Mouse (Mus musculus): ENCODE data around the gene Ubr3.

Ubr3 gene

DNA sequence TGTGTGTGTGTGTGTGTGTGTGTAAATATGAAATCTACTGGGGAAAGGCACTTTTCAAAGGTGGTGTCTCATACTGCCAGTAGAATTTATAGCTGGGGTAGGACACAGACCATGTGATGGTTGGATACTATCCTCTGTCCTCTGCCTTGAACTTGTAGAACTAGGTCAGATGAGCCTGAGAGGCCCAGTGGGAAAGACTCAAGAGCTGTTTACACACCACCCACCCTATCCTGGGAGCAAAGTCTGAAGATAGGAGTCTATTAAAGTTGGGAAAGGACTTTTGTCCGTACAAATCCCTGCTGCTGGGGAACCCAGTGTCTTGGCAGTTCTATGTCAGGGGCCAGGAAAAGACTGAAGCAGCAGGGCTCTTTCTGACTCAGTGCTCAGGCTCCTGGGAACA is 138.3 kb downstream of the Ubr3 start:
- no peak for DNase-seq

DNA sequence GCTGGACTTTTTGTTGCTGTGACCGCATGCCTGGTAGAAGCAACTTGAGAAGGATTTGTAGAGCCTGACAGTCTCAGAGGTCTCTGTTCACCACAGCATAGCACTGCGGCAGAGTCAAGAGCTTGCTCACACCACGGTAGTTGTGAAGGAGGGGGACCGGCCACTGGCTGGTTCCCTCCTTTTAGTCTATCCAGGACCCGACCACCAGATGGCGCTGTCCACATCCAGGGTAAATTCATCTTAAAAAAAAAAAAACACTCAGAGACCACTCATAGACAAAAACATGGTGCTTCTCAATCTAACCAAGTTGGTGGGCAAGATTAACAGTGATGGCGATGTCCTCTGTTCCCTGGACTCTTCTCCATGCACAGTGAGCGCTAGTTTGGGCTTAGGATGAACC is 140.2 kb downstream of the Ubr3 start:
- DNase-seq = peak; percentile 48 to 54

DNA sequence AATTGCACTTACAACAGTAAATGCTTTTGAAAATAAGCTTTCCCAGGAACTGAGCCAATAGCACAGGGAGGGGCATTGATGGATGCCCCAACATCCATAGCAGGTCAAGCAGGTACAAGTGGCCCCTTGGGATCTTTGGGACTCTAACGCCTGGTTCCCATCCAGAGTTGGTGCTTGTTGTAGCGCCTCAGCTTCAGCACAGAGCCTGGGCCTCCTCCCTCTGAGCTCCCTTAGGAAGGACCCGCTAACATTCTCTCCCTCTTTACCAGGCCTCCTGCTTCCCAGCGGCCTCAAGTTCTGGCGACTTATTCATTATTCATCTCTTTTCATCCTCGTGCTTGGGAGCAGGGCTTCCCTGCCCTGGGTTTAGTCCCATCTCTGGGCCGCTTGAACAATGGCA is 141.7 kb downstream of the Ubr3 start, which contains the start of gene Myo3b:
TSS of gene Myo3b (plus strand) at position 375 of the 400 bp plus-strand sequence.
- no peak for DNase-seq

DNA sequence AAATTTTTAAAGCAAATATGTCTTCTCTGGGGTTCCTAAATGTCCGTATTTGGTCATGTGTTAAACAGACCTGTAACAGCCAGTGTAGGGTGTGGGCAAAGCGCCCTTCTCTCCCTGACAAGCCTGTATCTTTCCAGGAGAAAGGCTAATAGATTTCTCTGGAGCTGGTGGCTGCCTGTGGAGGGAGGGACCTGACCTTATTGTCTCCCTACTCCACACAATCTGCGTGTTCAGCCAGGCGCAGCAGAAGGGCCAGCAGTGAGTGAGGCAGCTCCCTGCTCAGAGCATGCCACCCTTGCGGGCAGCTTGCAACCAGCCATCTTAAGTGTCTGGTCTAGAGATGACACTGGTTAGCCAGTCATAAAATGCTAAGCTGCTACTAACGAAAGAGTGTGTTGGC is 147.4 kb downstream of the Ubr3 start:
- DNase-seq = no peak

DNA sequence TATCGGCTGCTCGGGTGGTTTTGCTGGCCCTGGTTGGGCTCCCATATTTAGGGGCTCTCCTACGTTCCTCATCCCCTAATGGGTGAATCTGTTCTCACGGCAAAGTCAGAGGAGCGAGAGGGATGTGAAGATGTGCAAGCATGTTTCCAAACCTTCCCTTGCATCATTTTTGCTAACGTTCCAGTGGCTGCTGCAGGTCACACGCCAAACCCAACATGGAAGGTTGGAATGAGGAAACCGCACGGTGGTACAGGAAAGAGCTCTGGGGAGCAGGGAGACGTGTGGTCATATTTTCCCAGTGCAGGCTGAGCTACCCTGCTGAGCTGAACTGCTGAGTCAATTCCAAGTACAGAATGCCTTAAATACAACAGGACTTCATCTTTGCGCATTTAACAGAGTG is 150.8 kb downstream of the Ubr3 start:
- no peak for DNase-seq

DNA sequence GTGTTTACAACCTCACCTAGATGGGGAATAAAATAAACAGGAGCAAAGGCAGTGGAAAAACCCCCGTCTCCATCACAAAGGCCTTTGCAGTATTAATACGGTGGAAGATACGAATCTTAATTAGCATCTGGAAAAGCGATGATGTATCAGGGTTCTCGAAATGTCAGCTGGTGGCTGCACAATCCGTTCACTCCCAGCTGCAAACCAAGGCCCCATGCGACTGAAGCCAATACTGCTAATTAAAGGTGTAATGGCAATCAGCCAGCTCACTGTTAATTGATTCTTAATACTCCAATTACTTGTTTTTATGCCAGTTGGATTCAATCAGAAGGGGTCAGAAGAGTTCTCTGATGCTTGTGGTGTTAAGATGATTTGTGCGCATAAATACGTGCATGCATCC is 156.8 kb downstream of the Ubr3 start:
- DNase-seq = no peak

DNA sequence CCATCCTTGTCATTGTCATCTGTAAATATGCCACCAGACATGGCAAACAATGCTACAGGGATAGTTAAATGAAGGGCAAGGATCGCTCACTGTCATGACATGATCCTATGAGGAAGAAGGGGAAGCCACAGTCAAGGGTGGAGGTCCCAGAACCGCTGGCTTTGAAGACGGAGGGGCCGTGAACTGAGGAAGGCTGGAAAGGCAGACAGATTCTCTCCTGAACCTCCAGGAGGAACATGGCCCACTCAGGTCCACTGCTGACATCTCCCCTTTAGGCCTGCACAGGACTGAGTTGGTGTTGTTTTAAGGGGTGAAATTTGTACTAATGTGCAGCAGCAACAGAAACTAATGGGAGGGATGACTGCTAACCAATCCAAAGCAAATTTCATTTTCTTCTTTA is 161.2 kb downstream of the Ubr3 start:
- DNase-seq = no peak

DNA sequence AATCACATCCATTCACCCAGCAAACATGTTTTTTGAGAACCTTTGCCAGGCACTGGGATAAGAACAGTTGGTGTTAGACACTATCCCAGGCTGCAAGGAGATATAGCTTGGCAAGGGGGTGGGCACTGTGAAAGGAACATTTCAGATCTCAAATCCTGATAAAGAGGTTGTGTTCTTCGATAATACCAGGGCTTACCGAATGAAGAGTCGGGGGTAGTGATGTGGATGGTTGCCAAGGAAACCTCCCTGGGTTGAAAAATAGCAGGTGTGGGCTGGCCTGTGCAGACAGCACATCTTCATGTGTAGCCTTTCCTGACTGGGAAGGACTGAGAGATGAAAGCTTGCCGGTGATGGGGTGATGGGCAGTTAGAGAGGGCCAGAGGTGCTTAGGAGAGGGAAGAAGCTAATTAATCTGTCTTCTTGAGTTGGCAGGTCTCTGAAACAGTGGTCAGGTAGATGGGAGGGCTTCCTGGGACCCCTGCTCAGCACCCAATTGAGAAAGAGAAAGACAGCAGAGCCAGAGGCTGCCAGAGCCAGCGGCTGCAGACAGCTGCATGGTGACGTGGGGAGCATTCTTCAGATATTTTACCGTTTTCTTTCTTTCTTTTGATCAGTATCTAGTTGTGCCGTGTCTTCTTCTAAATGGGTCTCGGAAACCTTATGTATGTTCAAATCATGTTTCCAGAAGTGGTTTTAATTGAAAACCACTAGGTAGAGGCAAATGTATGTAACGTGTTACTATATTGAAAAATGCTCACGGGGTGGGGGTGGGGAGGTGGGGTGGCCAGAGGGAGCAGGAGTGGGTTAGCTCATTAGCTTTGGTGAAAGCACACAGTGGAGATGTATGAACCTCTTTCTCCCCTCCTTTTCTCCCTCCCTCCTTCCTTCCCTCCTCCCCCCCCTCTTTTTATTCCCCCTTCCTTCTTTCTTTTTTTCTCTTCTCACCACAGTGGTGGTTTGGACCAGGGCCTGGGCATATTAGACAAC is 163.6 kb downstream of the Ubr3 start:
- no peak for DNase-seq

DNA sequence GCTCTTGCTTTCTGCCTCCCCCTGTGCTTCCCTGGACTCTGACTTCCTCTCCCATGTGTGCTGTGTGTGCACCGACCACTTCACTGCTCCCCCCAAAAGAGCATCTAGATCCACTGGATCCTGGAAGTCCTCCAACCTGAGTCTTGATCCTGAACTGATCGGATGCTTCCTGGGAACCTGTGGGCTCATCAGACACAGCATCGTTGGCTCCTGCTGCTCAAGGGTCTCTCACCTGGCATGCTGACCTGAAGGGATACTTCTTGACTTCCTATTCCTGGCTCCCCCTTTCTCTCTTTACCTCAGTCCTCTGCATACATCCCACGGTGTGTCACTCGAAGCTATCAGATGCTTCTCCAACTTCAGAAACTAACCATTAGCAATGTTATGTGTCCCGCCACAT is 168.1 kb downstream of the Ubr3 start:
- DNase-seq = no peak

DNA sequence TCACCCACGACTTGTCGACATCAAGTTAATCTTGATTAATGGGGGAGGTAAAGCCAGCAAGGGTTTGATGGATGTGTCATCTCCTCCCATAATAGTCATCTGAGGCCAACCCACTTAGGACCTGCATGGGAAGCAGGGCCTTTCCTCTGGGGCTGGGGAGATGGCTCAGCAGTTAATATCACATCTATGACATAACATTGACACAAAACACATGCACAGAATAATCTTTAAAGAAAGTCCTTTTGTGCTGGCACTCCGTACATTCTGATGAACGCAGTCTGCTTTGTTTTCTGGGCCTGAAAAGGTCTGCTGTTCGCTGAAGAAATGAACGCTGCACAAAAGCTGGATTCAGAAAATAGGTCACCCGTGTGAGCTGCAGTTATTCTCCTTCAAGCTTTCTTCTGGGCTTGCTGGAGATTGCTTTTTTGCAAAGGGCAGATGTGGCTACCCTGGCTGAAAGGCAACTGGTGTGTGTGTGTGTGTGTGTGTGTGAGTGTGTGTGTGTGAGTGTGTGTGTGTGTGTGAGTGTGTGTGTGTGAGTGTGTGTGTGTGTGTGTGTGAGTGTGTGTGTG is 168.8 kb downstream of the Ubr3 start:
- no peak for DNase-seq

DNA sequence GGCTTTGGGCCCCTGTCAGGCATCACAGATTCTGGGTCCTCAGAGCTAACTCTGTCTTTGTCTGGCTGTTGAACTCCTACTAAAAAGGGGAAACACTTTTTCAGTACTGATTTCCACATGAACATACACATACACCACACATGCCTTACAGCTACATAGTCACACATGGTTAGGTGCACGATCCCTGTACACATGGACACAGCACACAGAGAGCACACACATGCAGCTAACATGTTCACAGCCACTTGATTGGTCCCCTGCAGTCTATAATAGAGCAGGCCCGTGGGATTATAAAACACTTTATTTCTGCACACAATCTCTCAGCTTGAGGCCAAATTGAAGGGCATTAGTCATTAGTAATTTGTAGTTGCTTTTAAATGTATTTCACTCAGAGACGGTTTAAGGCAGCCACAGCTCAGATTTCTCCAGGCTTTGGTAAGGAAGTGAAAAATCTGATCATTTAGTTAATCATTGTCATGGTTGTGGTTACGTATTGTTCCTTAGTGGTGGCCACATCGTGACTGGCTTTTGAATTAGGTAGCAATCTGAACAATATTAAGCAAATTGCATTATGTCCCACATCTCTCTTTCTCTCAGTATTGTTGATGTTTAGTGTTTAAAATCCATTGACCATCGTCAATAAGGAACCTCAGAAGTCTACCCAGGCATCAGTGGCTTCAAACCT is 169.4 kb downstream of the Ubr3 start:
- peak in 1 of 2 experiments; percentile 44 for DNase-seq

DNA sequence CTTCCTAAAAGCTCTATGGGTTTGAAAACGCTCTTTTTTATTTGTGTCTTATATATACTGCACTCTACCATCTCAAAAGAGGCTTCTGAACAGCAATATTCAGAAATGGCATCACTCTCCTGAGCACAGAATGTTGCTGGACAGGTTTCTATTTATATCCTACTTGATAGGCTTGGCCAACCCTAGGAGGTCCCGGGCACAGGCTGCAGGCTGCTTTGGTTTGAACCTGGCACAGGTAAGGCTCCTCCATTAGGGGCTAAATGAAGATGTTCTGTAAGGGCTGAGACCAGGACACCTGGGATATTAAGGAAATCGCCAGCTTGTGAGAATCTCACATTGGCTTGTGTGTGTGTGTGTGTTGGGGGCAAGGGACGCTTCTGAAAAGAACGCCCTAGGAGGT is 172.8 kb downstream of the Ubr3 start:
- peak; percentile 37 to 83 for DNase-seq

All from kidney, postnatal 25 days (tissue).